Mouse (Mus musculus) left cerebral cortex, postnatal 10 days (tissue): Measurements from ENCODE around the gene Nol6. TPM values are rescaled to one million over a fixed set of nuclear protein-coding genes. Genes with fewer than 3 reads are reported as not detected.

Experiments used
- DNase-seq, 2 experiments: peaks; one replicate each; pipeline ENCODE4 v3.0.0; 2021 to 2022; ENCODE audit warnings: low spot score in 2 of 2, mixed read lengths in 1 of 2; ENCODE audit errors: extremely low spot score in 1 of 2
- intact Hi-C: fragments of 180-260 bp; cut with DNase I; formaldehyde crosslinking; loops from one replicate; pipeline ENCODE4 v1.15.1; 2025
- total RNA-seq, 2 experiments: library from RNA; stranded (reverse); gene quantifications; 2 replicates each; pipeline ENCODE4 v1.2.3; 2021

Gene Nol6
- total RNA-seq, 2 experiments from 2014 or later: 83.6 to 88.4 TPM

- intact Hi-C loops: loop anchor here (5.0 kb wide), 1 partner anchor 35 kb away; no protein-coding TSS in a partner anchor
- DNase-seq: no peak
Observed at GRCm38 (mm10) chr4:41132471-41132870, 8.2 kb upstream of the Nol6 start.

- intact Hi-C loops: loop anchor here (5.0 kb wide), 2 partner anchors 37 to 157 kb away; no protein-coding TSS in a partner anchor
- no peak for DNase-seq
Observed at GRCm38 (mm10) chr4:41129836-41130235, 5.6 kb upstream of the Nol6 start.

GRCm38 (mm10) chr4:41129406-41129805 is 5.2 kb upstream of the Nol6 start:
- intact Hi-C loops: loop anchor here (5.0 kb wide), 1 partner anchor 158 kb away; no protein-coding TSS in a partner anchor
- peak in 1 of 2 experiments; percentile 65 for DNase-seq

GRCm38 (mm10) chr4:41118706-41119292 is 5.5 kb downstream of the Nol6 start:
- peak in 1 of 2 experiments; percentile 73 for DNase-seq
- intact Hi-C loops: loop anchor here (1.0 kb wide), 1 partner anchor 68 kb away; no protein-coding TSS in a partner anchor

GRCm38 (mm10) chr4:41116817-41117216 is 7.4 kb downstream of the Nol6 start:
- DNase-seq: no peak
- intact Hi-C loops: no loop called here

GRCm38 (mm10) chr4:41115793-41116192 is 8.5 kb downstream of the Nol6 start:
- intact Hi-C loops: no loop called here
- DNase-seq: no peak

- DNase-seq: no peak
- intact Hi-C loops: no loop called here
Observed at GRCm38 (mm10) chr4:41115074-41115473, 9.2 kb downstream of the Nol6 start.

- intact Hi-C loops: no loop called here
- no peak for DNase-seq
Observed at GRCm38 (mm10) chr4:41114358-41115070, 9.7 kb downstream of the Nol6 start.

GRCm38 (mm10) chr4:41108717-41109425 is 15.4 kb downstream of the Nol6 start:
- no peak for DNase-seq
- intact Hi-C loops: no loop called here

- intact Hi-C loops: no loop called here
Observed at GRCm38 (mm10) chr4:41107440-41107839, 16.8 kb downstream of the Nol6 start.

GRCm38 (mm10) chr4:41102901-41103300 is 21.4 kb downstream of the Nol6 start:
- no peak for DNase-seq
- intact Hi-C loops: no loop called here

More at GRCm38 (mm10) chr4:41107440-41107839, 16.8 kb downstream of the Nol6 start:
- DNase-seq: no peak

- intact Hi-C loops: no loop called here
- DNase-seq: no peak
Observed at GRCm38 (mm10) chr4:41100986-41101385, 23.3 kb downstream of the Nol6 start.

GRCm38 (mm10) chr4:41098577-41098951 is 25.7 kb downstream of the Nol6 start:
- DNase-seq: no peak
- intact Hi-C loops: no loop called here

- peak in 1 of 2 experiments; percentile 50 for DNase-seq
- intact Hi-C loops: no loop called here
Observed at GRCm38 (mm10) chr4:41097871-41098576, 26.2 kb downstream of the Nol6 start, which contains the start of gene Aqp3. TSS of gene Aqp3 (minus strand) at chr4:41098183.

- no peak for DNase-seq
- intact Hi-C loops: no loop called here
Observed at GRCm38 (mm10) chr4:41097381-41097780, 26.9 kb downstream of the Nol6 start.

GRCm38 (mm10) chr4:41096794-41097193 is 27.5 kb downstream of the Nol6 start:
- intact Hi-C loops: no loop called here

GRCm38 (mm10) chr4:41096169-41096568 is 28.1 kb downstream of the Nol6 start:
- intact Hi-C loops: no loop called here
- DNase-seq: no peak

More at GRCm38 (mm10) chr4:41096794-41097193, 27.5 kb downstream of the Nol6 start:
- DNase-seq: no peak

- no peak for DNase-seq
- intact Hi-C loops: no loop called here
Observed at GRCm38 (mm10) chr4:41094361-41094760, 29.9 kb downstream of the Nol6 start.

- intact Hi-C loops: no loop called here
- DNase-seq: no peak
Observed at GRCm38 (mm10) chr4:41092958-41093357, 31.3 kb downstream of the Nol6 start.
